Mouse (Mus musculus): ENCODE data around the gene Itga1. TPM values are rescaled to one million over a fixed set of nuclear protein-coding genes. Genes with fewer than 3 reads are reported as not detected.
A peak's percentile ranks its signal among the peaks of the same experiment; 100 is the strongest.

Itga1 gene
- polyA plus RNA-seq, 1 experiment = not detected

DNA sequence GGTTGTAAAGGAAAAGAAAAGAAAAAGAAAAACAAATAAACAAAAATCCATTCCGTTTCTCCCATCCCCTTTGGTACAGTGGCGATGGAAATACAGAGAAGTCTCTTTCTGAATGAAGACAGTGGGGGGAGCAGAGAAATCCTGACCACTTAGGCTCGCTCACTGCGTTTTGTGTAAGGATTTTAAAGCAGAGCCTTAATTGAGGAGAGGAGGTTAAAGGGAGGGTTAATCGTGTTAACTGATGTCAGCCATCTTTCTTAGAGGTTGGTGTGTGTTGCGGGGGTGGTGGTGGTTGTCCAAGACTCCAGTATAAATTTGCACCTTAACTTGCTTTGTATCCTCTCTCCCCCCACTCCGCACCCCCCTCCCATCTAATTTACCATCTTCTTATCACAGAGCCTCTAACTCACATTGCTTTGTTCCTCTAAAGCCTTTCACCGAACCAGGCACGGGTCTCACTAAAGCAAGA, 10.8 kb downstream of the Itga1 start:
- Histone ChIP-seq H3K27me3 (ENCODE audit: control insufficient read depth) (0 out of 2 replicates have a peak, but pooled peaks cover under 1% of the 10 kb centered on the region), H3K4me3 (replicated peaks) (peak overlapping the region; percentile 65), H3K4me1 (ENCODE audit: control insufficient read depth) (peaks cover 49% of the 10 kb centered on the region), H3K9me3 (ENCODE audit: control insufficient read depth, low read length) (no peaks in the 10 kb centered on the region), H3K36me3 (ENCODE audit: control insufficient read depth) (peaks cover 35% of the 10 kb centered on the region)
- TF ChIP-seq TAL1 (IDR thresholded peaks at IDR 0.05; ENCODE audit: low read length) (no peak), GATA1 (IDR thresholded peaks at IDR 0.05; ENCODE audit: low read length) (no peak)

- Histone ChIP-seq H3K9me3 (ENCODE audit: control insufficient read depth, low read length) (no peaks in the 10 kb centered on the region), H3K27me3 (ENCODE audit: control insufficient read depth) (no peaks in the 10 kb centered on the region), H3K36me3 (ENCODE audit: control insufficient read depth) (peaks cover 42% of the 10 kb centered on the region), H3K4me3 (replicated peaks) (peak within 1 kb of the TSS; percentile 65), H3K4me1 (ENCODE audit: control insufficient read depth) (peaks cover 52% of the 10 kb centered on the region)
- peak; percentile 61 for TF ChIP-seq GATA1 (IDR thresholded peaks at IDR 0.05; ENCODE audit: low read length)
- TF ChIP-seq TAL1 (IDR thresholded peaks at IDR 0.05; ENCODE audit: low read length) = peak; percentile 53; the same call in 2 of the 3 replicates
Measured at GRCm38 (mm10) chr13:115090069-115090976, 11.4 kb downstream of the Itga1 start, which contains the start of gene Pelo. TSS of gene Pelo (minus strand) at chr13:115090186.

DNA sequence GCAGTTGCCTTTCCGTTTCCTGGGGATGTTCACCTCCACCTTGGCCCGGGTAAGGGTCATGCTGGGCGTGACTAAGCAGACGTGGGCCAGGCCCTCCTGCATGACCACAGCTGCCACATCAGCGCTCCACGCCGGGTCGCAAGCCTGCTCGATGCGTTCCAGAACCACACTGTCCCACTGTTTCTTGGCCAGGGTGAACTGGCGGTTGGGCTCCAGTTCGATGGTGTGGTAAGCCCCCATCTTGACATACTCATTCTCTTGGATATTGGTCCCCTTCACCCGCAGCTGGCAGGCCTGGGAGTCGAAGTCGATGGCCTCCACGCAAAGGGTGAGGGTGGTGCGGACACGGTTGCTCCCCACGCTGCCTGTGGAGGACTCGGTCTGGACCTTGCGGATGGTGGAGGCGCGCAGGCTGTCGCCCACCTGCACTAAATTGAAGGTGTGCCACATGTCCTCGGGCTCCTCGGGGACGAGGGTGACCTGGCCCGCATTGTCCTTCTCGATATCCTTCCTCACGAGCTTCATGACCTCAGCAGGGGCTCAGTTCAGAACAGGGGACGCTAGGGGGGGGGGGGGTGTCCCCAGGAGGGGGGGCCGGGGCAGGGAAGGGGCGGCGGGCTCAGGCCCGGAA, 12.3 kb downstream of the Itga1 start:
- Histone ChIP-seq H3K27me3 (ENCODE audit: control insufficient read depth) (no peaks in the 10 kb centered on the region), H3K9me3 (ENCODE audit: control insufficient read depth, low read length) (no peaks in the 10 kb centered on the region), H3K4me3 (replicated peaks) (peak overlapping the region; percentile 65), H3K4me1 (ENCODE audit: control insufficient read depth) (peaks cover 52% of the 10 kb centered on the region), H3K36me3 (ENCODE audit: control insufficient read depth) (peaks cover 48% of the 10 kb centered on the region)
- TF ChIP-seq TAL1 (IDR thresholded peaks at IDR 0.05; ENCODE audit: low read length) = no peak
- TF ChIP-seq GATA1 (IDR thresholded peaks at IDR 0.05; ENCODE audit: low read length) = no peak

- Histone ChIP-seq H3K4me3 (replicated peaks) (peak overlapping the region; percentile 65), H3K36me3 (ENCODE audit: control insufficient read depth) (peaks cover 49% of the 10 kb centered on the region), H3K4me1 (ENCODE audit: control insufficient read depth) (peaks cover 52% of the 10 kb centered on the region), H3K27me3 (ENCODE audit: control insufficient read depth) (no peaks in the 10 kb centered on the region), H3K9me3 (ENCODE audit: control insufficient read depth, low read length) (no peaks in the 10 kb centered on the region)
- TF ChIP-seq GATA1 (IDR thresholded peaks at IDR 0.05; ENCODE audit: low read length) = no peak
- no peak for TF ChIP-seq TAL1 (IDR thresholded peaks at IDR 0.05; ENCODE audit: low read length)
Measured at GRCm38 (mm10) chr13:115089020-115089394, 12.8 kb downstream of the Itga1 start.

GRCm38 (mm10) chr13:115085974-115086373, 15.8 kb downstream of the Itga1 start:
- peaks cover 36% of the 10 kb centered on the region for H3K4me1 ChIP-seq (ENCODE audit: control insufficient read depth)
- no peak overlapping the region for H3K4me3 ChIP-seq (replicated peaks)
- peaks cover 56% of the 10 kb centered on the region for H3K36me3 ChIP-seq (ENCODE audit: control insufficient read depth)
- H3K27me3 ChIP-seq (ENCODE audit: control insufficient read depth) = no peaks in the 10 kb centered on the region
- TF ChIP-seq GATA1 (IDR thresholded peaks at IDR 0.05; ENCODE audit: low read length) (no peak), TAL1 (IDR thresholded peaks at IDR 0.05; ENCODE audit: low read length) (no peak)
- H3K9me3 ChIP-seq (ENCODE audit: control insufficient read depth, low read length) = no peaks in the 10 kb centered on the region

- H3K9me3 ChIP-seq (ENCODE audit: control insufficient read depth, low read length) = no peaks in the 10 kb centered on the region
- no peak overlapping the region for H3K4me3 ChIP-seq (replicated peaks)
- no peaks in the 10 kb centered on the region for H3K27me3 ChIP-seq (ENCODE audit: control insufficient read depth)
- H3K4me1 ChIP-seq (ENCODE audit: control insufficient read depth) = peaks cover 11% of the 10 kb centered on the region
- H3K36me3 ChIP-seq (ENCODE audit: control insufficient read depth) = peaks cover 34% of the 10 kb centered on the region
- TF ChIP-seq TAL1 (IDR thresholded peaks at IDR 0.05; ENCODE audit: low read length) = no peak
- TF ChIP-seq GATA1 (IDR thresholded peaks at IDR 0.05; ENCODE audit: low read length) = no peak
Measured at GRCm38 (mm10) chr13:115082339-115082738, 19.4 kb downstream of the Itga1 start.

GRCm38 (mm10) chr13:115079996-115080585, 21.7 kb downstream of the Itga1 start:
- no peak overlapping the region for H3K4me3 ChIP-seq (replicated peaks)
- no peaks in the 10 kb centered on the region for H3K27me3 ChIP-seq (ENCODE audit: control insufficient read depth)
- H3K36me3 ChIP-seq (ENCODE audit: control insufficient read depth) = peaks cover 13% of the 10 kb centered on the region
- TF ChIP-seq GATA1 (IDR thresholded peaks at IDR 0.05; ENCODE audit: low read length) = no peak
- no peak for TF ChIP-seq TAL1 (IDR thresholded peaks at IDR 0.05; ENCODE audit: low read length)
- no peaks in the 10 kb centered on the region; the same call in 1 of the 2 replicates for H3K4me1 ChIP-seq (ENCODE audit: control insufficient read depth)
- no peaks in the 10 kb centered on the region for H3K9me3 ChIP-seq (ENCODE audit: control insufficient read depth, low read length)

DNA sequence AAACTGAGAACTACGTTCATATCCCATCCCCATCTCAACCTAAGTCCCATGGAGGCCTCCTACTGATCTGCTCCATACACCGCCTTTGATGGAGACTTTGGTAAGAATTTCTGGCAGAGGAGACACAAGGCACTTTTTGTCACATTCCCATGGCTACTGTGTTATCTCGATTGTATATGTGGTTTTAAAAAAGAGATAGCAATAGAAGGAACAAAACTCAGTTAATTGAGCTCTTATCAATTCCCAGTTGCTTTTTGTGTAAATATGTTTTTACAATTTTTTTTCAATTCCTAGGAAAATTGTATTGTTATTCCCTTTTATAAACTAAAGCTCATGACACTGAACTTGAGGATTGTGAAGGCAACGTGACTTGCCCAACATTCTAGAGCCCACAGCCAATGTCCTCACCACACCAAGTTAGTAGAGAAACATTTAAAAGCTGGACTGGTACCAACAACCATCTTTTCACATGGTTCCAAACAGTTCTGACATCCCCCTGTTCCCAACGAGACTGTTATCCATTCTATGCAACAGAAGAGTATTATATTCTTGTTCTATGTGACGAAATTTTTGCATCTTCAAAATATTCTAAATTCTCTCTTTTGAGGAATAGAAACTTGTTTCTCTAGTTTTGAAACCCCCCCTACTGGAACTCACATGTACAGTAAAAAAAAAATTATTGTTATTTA, 22.6 kb downstream of the Itga1 start:
- H3K4me1 ChIP-seq (ENCODE audit: control insufficient read depth) = no peaks in the 10 kb centered on the region; the same call in 1 of the 2 replicates

More for the DNA sequence above, 22.6 kb downstream of the Itga1 start:
- no peak for TF ChIP-seq GATA1 (IDR thresholded peaks at IDR 0.05; ENCODE audit: low read length)
- TF ChIP-seq TAL1 (IDR thresholded peaks at IDR 0.05; ENCODE audit: low read length) = no peak
- Histone ChIP-seq H3K27me3 (ENCODE audit: control insufficient read depth) (no peaks in the 10 kb centered on the region), H3K36me3 (ENCODE audit: control insufficient read depth) (peaks cover 8% of the 10 kb centered on the region), H3K9me3 (ENCODE audit: control insufficient read depth, low read length) (no peaks in the 10 kb centered on the region), H3K4me3 (replicated peaks) (no peak overlapping the region)

All from erythroblast, embryonic 14.5 days (primary cell).